Mouse (Mus musculus): Measurements from ENCODE around the gene Cebpe.

The Cebpe gene

GRCm38 (mm10) chr14:54721711-54722110 is 9.7 kb upstream of the Cebpe start:
- DNase-seq (ENCODE audit: low spot score): no peak

- no peak for DNase-seq (ENCODE audit: low spot score)
Observed at GRCm38 (mm10) chr14:54720654-54721350, 8.8 kb upstream of the Cebpe start.

DNA sequence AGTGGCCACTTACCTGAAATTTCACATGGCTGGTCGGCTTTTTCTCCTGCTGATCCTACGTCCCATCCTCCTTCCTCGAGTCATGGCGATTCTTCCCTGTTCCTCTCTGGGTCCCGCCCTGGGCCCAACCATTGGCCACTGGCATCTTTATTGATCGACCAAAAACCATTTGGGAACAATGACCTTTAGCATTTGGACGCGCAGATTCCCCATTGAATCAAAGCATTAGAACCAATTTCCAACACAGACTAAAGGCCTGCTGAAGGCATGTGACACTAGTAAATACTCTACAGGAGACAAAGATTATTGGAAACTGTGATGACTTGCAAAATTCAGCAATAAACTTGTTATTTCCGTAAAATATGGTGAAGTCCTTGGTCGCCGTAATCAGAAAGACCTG is 8.1 kb upstream of the Cebpe start:
- DNase-seq (ENCODE audit: low spot score): no peak

DNA sequence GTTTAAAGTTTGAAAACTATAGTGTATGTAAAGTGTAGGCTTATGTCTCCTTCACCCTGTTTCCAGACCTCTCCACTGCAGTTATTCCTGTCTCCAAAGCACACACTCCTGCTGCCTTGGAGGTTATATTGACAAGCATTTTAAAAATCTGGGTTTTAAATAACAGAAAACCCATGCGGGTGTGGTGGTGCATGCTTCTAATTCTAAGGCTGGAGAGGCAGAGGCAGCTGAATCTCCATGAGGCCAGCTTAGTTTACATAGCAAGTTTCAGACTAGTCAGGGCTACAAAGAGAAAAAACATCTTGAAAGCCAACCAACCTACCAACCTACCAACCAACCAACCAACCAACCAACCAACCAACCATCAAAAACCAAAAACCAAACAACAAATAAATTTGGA is 3.4 kb upstream of the Cebpe start:
- DNase-seq (ENCODE audit: low spot score): no peak

DNA sequence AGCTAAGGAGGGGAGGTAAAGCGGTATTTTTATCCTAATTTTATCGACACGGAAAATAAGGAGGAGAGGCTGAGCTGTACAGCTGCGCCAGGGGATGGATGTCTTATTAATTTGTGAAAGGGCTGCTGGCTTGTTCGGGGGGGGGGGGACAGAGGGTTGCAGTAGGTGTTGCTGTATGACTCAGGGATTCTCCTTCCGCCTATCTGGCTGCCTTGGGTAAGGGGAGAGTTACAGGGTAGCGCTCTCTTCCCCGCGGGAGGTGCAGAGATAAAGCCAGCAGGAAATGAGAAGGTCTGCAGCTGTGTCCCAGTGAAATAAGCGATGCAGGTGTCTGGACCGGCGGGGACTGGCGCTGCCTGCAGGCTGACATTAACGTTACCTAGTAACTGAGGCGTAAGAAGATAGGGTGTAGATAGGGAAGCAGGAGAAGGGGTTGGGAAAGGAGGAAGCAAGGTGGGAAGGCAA is 2.7 kb upstream of the Cebpe start:
- DNase-seq (ENCODE audit: low spot score): no peak

DNA sequence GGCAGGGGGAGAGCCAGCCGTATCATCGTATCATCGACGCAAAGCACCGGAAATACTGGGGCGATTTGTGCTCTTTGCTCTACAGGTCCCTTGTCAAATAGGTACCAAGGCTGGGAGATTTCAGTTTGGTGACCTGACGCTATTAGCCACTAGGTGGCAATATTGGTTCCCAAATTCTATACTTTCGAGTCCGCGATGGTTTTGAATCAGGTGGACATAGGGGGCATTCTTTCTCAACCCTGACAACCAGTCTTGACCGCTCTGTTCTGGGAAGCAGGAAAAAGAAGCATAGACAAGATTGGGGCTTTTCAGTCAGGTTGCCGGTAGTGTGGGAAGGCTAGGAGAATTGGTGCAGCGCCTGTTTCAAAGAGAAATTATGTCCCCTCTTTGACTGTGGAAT is 2.1 kb upstream of the Cebpe start:
- peak; percentile 86 for DNase-seq (ENCODE audit: low spot score)

- no peak for DNase-seq (ENCODE audit: low spot score)
Observed at GRCm38 (mm10) chr14:54712861-54713260, 887 bp upstream of the Cebpe start.

- no peak for DNase-seq (ENCODE audit: low spot score)
Observed at GRCm38 (mm10) chr14:54709054-54709453, 2.9 kb downstream of the Cebpe start.

GRCm38 (mm10) chr14:54706589-54707320 is 5.2 kb downstream of the Cebpe start:
- DNase-seq (ENCODE audit: low spot score): no peak

GRCm38 (mm10) chr14:54705844-54706243 is 6.1 kb downstream of the Cebpe start:
- peak; percentile 94 for DNase-seq (ENCODE audit: low spot score)

- DNase-seq (ENCODE audit: low spot score): no peak
Observed at GRCm38 (mm10) chr14:54703207-54703606, 8.8 kb downstream of the Cebpe start.

GRCm38 (mm10) chr14:54701298-54701697 is 10.7 kb downstream of the Cebpe start:
- peak; percentile 72 for DNase-seq (ENCODE audit: low spot score)

GRCm38 (mm10) chr14:54699586-54699985 is 12.4 kb downstream of the Cebpe start:
- DNase-seq (ENCODE audit: low spot score): no peak

DNA sequence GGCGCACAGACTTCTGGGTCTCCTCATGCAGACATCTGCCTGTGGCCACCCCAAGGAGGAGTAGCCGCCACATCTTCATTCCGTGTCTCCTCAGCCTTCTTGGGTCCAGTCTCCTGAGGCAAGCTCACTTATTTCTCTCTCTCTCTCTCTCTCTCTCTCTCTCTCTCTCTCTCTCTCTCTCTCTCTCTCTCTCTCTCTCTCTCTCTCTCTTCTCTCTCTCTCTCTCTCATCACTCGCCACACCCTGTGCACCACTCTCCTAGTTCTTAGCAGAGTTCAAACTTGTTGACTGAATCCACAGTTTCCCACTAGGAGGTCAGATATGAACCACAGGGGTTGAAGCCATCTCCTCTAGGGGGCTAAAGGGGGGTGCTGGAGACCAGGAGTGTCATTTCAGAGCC is 13.2 kb downstream of the Cebpe start, which contains the start of gene Gm29776:
Gene Gm29776, minus strand, starts transcription at position 101 of the 400 bp plus-strand sequence.
- no peak for DNase-seq (ENCODE audit: low spot score)

- no peak for DNase-seq (ENCODE audit: low spot score)
Observed at GRCm38 (mm10) chr14:54696752-54697151, 15.2 kb downstream of the Cebpe start.

- DNase-seq (ENCODE audit: low spot score): no peak
Observed at GRCm38 (mm10) chr14:54695042-54695441, 16.9 kb downstream of the Cebpe start.

DNA sequence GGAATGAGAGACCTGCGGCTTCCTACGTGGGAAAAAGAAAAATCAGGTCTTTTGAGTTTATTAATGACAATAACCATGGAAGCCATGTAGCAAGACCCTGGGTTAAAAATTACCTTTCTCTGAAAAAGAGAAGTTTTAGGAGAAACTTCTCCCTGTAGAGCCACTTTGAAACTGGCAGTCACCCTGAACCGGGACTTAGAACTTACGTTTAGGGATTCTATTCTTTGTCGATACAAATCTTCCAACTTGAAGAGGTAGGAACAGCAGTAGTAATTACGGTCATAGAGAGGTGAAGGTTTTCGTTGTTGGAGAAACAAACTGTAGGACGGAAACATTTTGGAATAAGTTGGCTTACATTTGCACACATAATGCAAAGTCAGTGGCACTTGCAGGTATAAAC is 24.7 kb downstream of the Cebpe start:
- peak; percentile 23 for DNase-seq (ENCODE audit: low spot score)

- peak; percentile 99 for DNase-seq (ENCODE audit: low spot score)
Observed at GRCm38 (mm10) chr14:54686522-54687143, 25.3 kb downstream of the Cebpe start, which contains the start of gene Acin1. TSS of gene Acin1 (minus strand) at chr14:54686931.

DNA sequence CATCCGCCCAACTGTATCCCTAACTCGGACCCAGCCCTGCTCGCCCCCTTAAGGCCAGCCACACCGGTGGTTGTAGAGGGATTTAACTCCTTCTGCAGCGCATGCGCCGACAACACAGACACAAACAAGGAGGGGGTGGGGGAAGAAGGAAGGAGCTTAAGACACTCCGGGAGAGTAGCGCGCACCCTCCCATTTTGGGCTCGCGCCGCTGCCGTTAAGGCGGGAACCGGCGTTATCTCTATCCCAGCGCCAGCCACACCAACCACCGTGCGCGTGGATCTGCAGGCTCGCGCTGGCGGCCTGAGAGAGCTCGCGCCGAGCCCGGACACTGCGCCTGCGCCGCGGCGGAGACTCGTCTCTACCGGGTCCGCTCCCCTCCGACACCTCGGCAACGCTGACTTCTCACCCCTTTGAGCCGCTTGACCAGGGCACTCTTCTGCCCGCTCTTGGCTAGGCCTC is 25.9 kb downstream of the Cebpe start, which contains the start of gene 1700123O20Rik:
Gene 1700123O20Rik, plus strand, starts transcription at position 154 of the 459 bp plus-strand sequence.
- DNase-seq (ENCODE audit: low spot score): peak; percentile 88

- no peak for DNase-seq (ENCODE audit: low spot score)
Observed at GRCm38 (mm10) chr14:54685471-54685870, 26.5 kb downstream of the Cebpe start.

GRCm38 (mm10) chr14:54682396-54682795 is 29.6 kb downstream of the Cebpe start:
- DNase-seq (ENCODE audit: low spot score): no peak

GRCm38 (mm10) chr14:54678657-54679304 is 33.2 kb downstream of the Cebpe start:
- DNase-seq (ENCODE audit: low spot score): no peak

All from c-Kit-positive CD71-positive TER-119-positive erythroid progenitor cells, embryonic 14.5 days (primary cell).